Mouse (Mus musculus): ENCODE results near the gene Mob3b. TPM values are rescaled to one million over a fixed set of nuclear protein-coding genes. Genes with fewer than 3 reads are reported as not detected.
"Not testable (repeated sequence)": the region's sequence is repeated elsewhere in the genome, so short reads cannot be mapped to it uniquely, and the experiment has no call there.

Mob3b gene
- total RNA-seq, 2 experiments from 2014 or later, result 9.0 to 9.3 TPM

DNA sequence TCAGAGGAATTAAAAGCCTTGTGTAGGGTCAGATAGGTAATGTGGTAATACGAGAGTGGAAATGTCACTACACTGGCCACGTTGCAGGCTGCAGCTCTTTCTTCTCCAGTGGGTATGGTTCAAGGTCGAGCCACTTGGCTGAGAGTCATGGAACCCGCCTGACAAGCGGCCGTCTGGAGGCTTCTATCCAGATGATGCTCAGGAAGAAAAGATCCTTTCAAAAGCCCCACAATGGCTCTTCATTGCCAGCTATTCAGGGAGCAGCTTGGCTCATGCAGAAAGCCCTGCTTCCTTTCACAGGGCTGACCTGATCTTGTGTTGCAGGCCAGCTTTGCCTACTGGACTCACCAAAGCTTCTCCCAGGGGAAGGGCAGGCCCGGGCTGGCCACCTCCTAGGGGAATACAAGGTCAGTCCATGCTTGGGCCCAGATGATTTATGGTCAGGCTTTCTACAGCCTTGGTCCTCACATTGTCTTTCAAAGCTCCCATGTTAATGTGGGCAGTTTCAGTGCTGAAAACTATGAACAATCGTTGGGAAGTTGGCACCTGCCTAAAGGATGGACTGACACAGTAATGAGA, 176.7 kb downstream of the Mob3b start:
- no peak for DNase-seq (ENCODE audit: low spot score in 2 of 2)

DNA sequence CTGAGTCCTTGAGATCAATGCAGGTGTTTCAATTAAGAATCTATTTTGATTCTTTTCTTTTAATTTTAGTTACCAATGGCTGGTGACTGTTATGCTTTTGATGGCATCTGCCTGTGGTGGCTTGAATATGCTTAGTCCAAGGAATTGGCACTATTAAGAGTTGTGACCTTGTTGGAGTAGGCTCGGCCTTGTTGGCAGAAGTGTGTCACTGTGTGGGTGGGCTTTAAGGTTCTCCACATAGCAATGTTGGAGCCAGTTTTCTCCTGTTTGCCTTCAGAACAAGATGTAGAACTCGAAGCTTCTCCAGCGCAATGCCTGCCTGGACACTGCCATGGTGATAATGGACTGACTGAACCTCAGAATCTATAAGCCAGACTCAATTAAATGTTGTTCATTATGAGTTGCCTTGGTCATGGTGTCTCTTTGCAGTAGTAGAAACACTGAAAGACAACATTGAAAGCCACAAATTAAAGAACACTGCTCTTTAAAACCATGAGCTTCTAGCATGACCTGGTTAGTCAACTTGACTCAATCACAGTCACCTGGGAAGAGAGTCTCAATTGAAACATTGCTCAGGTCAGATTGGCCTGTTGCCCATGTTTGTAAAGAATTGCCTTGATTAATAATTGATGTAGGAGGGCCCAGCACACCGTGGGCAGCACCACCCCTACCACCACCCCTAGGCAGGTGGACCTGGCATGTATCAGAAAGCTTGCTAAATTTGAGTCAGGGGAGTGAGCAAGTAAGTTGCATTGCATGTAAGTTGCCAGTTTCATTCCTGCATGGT, 180.2 kb downstream of the Mob3b start:
- DNase-seq (ENCODE audit: low spot score in 2 of 2), result no peak

DNA sequence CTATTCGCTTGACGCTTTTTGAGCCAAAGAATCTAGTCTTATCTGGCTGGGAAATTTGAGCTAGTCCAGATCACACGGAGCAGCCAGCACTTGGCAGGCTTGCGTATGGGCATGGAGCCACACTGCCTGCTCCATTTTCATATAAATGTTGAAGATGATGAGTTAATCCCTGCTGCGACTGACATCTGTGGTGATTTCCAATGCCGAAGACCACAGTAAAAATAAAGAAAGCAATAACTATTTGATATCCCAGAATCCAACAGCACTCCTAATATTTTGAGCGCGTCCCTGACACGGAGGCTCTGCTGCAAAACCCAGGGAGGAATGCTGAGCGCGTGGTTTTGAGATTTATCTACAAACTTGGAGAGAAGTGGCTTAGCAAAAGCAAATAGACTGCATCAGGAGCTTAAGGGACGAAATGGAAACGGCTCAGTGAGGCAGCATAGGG, 180.9 kb downstream of the Mob3b start:
- DNase-seq (ENCODE audit: low spot score in 2 of 2), result peak; percentile 36 to 71

DNA sequence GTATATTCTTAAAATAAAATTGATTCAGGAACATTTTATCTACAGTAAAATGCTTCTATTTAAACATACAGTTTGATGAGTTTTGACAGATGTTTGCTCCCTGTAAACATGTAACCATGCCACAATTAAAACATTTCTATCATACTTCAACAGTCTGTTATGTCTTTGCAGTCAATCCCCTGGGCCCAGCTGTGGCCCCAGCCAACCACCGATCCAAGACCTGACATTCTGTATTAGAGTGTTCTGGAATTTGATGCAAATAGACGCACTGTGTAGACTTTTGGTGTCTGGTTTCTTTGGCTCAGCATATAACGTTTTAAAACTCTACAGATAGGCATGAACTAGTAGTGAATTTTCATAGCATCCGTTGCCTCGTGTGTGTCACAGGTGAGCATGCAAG, 182.5 kb downstream of the Mob3b start:
- DNase-seq (ENCODE audit: low spot score in 2 of 2), result no peak

DNA sequence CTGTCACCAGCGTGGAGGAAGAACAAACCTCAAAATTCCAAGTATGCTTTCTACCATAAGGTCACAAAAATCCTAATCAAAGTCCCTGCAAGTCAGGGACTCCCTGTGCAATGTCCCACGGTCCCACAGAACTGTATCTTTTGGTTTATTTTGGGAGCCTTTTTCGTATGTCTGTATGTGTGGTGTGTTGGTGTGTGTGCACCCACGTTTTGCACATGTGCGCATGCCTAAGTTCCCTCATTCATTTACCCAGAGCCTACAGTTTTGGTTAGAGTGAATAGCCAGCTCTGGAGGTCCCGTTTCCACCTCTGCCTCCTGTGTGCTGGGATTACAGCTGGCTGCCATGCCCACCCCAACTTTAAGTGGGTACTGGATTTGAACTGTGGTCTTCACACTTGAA, 189.7 kb downstream of the Mob3b start:
- no peak for DNase-seq (ENCODE audit: low spot score in 2 of 2)

DNA sequence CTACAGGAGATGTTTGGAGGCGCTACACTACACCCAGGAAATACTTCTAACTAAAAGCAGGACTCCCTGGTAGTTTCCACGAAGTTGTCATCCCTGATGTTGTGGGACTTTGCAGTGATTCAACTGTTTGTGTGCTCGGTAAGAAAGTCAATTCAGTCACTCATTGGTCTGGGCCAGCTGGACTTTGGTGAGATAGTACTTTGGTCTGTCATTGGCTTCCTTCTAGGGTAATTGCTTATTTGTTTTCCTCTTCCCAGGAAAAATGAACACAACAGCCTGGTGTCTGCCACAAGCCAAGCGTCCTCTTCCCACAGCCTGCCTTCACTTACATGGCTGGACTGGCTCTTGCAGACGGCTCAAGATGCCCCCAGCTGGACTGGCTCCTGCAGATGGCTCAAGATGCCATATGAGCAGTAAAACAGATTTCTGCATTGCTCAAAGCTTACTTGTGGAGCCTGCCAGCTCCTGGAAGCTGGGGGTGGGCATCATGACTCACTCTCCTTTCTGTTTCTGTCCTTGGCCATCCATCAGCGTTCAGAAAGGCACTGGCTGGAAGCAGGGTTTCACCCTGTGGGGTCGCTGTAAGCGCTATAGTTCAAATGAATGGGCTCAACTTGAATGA, 190.8 kb downstream of the Mob3b start:
- DNase-seq (ENCODE audit: low spot score in 2 of 2), result no peak

DNA sequence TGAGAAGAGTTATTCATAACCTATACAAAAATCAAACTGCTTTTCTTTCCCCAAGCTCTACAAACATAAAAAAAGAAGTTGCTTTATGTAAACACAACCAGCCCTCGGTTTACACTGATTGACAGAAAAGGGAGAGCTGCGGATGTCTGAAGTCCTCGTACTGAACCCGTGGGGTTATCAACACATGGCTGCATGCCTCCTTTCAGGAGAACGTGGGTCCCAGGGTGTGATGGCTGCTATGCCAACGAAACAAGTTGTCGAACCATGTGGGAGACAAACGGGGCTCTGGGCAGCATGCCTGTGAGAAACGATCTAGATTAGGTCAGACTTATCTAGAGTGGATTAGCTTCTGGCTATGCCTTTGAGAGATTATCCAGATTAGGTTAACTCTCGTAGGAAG, 192.4 kb downstream of the Mob3b start:
- no peak for DNase-seq (ENCODE audit: low spot score in 2 of 2)

DNA sequence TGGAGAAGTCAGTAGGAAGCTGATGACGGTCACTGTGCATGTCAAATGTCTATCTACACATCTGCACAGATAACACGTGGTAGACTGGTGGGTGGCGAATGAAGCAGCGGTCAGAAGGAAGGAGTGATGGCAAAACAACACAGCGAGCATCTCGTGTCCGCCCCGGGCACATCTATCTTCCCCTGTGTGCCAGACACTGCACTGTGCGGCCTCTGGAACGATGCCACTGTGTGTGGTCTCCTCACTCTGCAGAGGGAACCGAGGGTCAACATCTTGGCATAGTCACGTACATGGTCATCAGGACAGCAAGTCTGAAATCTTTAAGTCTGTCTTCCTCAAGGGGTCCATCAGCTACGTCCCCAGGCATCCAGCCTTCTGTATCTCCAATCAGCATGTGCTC, 193.3 kb downstream of the Mob3b start:
- no peak for DNase-seq (ENCODE audit: low spot score in 2 of 2)

DNA sequence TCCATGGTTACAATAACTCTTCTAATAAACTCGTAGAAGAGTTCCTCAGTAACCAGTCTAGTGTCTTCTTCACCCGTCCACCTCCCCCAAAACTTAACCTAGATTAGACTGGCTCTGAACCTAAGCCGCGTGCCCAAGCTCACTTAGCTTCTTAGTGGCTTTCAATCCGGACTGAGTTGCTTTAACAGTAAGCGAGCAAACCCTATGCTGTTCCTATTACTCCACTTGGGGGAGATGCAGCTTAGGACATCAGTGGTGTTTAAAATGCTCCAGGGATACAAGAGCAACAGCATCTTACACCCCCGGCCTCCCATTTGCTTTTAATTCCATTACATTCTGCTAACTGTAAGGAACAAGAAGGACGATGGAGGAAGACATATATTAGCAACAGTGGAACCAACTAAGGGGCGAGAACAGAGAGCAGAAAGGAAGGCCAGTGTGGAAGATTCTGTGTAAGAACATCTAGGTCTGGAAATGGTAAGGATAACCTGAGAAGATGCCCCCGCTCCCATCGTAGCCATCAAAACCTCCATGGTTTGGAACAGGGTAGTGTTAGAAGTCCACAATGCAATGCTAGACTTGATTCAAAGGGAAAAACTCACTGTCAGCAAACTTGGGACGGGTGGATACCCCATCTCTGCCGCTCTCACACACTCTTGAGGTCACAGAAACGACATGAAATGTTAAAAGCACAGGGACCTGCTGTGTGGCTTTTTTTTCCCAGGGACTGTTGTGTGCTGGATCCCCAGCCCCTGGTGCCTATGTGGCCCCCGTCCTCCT, 196.3 kb downstream of the Mob3b start:
- peak in 1 of 2 experiments; percentile 67 for DNase-seq (ENCODE audit: low spot score in 2 of 2)

DNA sequence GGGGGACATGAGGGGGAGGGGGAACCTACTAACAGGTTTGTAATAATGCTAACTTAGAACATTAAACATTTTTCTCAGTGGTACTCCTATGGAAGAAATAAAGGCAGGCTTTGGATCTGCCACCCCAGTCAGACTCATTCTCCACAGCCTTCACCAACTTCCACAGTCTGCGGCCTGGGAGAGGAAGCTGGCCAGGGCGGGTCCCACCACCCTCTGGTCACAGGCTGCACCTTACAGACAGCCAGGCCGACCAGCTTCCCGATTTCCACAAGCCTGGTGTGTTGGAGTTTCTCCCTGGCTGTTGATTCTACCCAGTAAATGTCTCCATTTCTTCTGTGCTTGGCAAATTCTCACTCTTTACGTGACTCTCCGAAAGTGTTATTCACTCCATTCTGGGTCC, 197.8 kb downstream of the Mob3b start:
- DNase-seq (ENCODE audit: low spot score in 2 of 2), result no peak

DNA sequence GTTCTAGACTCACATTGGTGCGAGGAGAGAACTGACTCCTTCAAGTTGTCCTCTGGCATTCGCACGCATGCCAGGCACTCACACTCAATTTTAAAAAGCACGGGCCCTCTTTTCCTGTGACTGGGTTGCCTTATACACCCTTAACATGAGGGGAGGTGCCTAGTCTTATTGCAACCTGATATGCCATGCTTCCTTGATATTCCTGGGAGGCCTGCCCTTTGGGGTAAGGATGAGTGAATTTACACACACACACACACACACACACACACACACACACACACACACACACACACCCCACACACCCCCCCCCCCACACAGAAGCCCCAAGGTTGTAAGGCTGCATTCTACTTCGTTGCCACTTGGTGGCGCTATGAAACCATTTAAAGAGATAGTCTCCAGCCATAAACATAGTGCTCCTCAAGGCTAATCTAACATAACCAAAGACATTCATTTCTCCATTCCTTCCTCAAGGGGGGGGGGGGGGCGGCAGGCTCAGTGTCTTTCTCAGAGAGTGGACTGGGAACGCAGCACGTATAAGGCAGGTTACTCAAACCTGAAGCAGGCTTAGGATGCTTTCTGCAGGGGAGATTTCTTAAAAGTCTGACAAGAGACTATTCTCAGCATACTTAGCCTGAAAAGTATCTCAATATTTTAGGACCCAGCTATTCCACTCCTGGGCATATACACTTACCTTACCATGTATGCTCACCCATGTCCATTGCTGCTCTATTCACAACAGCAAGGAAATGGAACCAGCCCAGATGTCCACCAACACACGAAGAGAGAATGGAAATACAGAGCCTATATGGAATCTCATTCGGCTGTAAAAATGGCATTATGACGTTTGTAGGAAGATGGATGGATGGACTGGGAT, 198.9 kb downstream of the Mob3b start:
- peak in 1 of 2 experiments; percentile 51 for DNase-seq (ENCODE audit: low spot score in 2 of 2)

DNA sequence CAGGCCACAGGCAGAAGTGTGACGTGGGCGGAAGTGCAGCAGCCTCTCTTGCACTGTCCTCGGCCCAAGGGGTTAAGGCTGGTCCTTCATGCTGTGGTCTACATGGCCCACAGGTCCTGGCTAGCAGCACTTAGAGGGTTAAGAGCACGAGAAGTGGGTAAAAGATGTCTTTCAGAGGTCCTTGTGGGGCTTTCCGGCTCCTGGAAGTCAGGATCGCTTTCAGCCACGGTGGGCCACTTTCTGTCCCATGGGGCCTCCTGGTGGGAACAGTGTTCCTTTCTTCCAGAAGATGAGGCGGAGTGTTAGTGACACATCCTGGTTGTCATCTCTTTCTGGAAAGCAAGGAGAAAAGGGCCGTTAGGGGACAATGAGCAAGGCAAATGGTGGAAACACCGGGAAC, 203.6 kb downstream of the Mob3b start:
- no peak for DNase-seq (ENCODE audit: low spot score in 2 of 2)

DNA sequence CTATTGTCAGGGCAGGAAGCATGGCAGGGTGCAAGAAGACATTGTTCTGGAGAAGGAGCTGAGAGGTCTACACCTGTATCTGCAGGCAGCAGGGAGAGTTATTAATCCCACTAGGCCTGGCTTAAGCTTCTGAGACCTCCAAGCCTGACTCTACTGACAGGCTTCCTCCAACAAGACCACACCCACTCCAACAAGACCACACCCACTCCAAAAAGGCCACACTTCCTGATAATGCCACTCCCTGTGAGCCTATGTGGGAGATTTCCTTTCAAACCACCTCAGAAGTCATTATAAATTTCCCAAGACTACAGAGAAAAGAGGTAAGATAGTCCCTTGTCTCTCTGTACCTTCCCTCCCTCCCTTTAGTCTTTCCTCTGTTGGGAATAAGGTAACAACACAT, 210.1 kb downstream of the Mob3b start:
- DNase-seq (ENCODE audit: low spot score in 2 of 2), result no peak

DNA sequence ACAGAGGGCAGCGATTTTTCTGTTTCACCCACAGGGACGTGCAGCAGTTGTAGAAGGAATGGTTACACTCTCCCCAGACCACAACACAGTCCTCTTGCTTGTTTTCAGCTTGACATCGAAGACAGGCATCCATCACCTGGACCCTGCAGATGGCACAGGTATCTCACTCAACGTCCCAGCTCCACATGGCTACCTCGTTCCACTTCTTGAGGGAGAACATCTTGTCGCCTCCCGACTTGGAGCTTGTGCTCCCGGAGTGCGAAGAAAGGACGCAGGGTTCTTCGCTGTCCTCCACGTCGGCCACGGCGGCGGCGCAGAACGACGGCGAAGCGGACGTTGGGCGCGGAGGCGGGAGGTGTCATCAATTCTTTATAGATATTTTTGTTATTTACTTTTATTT, 216.2 kb downstream of the Mob3b start:
- no peak for DNase-seq (ENCODE audit: low spot score in 2 of 2)

DNA sequence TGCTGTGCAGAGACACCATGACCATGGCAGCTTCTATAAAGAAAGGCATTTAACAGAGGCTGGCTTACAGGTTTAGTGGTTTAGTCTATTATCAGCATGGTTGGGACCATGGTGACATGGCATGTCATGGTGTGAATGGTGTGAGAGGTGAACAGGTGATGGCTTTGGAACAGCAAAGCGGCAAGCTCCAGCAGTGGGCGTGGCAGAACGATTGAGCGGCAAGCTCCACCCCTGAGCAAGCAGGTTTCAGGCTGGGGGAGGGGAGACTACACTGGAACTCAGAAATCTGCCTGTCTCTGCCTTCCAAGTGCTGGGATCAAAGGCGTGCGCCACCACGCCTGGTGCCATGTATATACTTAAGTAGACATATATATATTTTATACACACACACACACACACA, 228.9 kb downstream of the Mob3b start:
- not testable (repeated sequence) for DNase-seq (ENCODE audit: low spot score in 2 of 2)

DNA sequence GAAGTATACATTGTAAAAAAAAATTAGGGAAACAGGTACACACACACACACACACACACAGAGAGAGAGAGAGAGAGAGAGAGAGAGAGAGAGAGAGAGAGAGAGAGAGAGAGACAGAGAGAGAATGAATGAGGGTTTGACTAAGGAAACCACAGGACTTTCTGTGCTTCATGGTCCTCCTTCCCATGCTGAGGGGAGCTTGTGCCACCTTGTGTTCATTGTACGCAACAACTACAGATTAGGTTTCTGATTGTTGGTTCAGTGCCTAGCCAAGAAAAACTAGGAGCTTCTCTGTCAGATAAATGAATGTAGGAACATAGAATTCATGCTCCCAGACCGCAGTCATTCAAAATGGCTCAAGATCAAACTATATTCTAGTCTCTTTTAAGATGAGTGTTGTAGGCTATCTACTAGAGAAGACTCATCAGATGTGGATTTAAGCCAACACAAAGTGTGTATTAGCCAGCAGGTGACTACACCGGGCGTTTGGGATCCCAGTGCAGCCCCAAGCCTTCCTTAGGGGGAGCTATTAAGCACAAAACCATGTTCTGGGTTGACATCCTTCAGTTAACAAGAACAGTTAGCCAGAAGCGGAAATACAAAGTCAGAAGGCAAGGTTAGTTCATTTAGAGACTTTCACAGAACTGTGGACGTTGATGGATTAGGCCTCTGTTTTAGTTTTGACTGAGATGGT, 235.0 kb downstream of the Mob3b start:
- peak; percentile 49 to 76 for DNase-seq (ENCODE audit: low spot score in 2 of 2)

DNA sequence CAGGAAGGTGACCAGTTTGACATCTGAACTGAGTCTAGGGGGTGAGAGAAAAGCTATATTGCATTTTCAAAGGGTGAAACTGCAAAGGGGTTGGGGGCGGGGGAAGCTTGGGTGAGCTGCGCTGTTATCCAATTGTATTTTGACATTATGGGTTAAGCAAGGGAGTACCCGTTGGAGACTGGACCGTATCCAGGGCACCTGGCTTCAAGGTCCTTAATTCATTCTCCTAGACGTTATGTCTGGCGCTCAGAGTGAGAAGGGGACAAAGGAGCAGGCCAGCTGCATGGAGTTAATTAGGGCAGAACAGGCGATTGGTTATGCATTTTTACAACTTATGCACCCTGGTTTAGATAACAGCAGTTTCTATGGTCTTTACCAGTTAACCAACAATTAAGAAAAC, 239.9 kb downstream of the Mob3b start:
- no peak for DNase-seq (ENCODE audit: low spot score in 2 of 2)

DNA sequence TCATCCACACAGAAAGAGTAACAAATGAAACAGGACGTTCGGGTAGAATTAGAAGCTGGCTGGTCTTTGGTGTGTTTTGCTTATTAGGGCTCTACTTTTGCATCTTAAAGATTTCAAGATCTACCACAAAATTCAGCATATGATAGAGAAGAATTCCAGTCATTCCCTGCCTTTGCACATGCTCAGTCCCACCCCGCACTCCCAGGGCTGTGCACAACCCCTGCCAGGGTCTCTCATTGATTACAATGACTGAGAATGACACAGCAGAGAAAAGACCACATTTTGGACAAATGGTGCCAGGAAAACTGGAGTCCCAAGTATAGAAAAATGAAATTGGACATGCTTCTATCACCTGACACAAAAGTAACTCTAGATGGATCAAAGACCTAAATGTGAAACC, 245.1 kb downstream of the Mob3b start:
- no peak for DNase-seq (ENCODE audit: low spot score in 2 of 2)

DNA sequence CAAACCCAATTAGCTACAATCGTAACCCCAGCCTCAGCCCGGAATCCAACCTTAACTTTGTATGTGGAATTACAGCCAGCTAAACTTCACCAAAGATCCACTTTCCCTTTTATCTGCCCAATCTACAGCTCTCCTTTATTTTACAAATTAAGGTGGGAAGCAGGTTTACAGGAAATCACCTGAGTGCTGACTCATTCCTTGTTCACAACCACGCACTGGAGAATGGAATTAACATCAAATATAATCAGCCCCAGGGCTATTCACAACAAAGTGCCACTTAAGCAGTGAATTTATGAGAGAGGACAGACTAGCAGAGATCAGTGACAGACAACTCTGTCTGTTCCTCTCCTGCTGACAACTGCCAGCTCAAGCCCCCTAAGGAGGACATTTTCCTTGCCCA, 245.9 kb downstream of the Mob3b start:
- DNase-seq (ENCODE audit: low spot score in 2 of 2), result no peak

DNA sequence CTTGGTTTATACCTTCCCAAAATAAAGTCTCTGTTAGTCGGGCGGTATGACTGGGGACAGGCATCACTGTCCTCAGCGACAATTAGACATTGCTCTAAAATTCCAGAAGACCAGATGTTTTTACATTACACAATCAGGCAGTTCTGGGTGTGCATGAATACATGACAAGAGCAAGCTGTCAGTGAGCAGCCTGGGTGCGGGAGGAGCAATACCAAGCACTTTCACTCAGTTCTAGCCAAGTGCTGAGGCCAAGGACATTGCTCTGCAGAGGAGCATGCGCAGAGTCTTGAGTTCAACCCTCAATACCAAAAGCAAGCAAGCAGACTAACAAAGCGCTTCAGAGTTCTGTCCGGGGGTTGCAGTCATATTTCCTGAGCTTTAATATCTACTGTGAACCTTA, 249.2 kb downstream of the Mob3b start:
- no peak for DNase-seq (ENCODE audit: low spot score in 2 of 2)

Measured in layer of hippocampus, postnatal 14 days (tissue).